Mouse (Mus musculus) heart, adult 2 months (tissue): ENCODE results near the gene A630076J17Rik. TPM values are rescaled to one million over a fixed set of nuclear protein-coding genes. Genes with fewer than 3 reads are reported as not detected.
A peak's percentile ranks its signal among the peaks of the same experiment; 100 is the strongest.

Experiments used
- DNase-seq, 2 experiments: peaks; one replicate each; pipeline ENCODE4 v3.0.0; 2021
- H3K27ac ChIP-seq: fragments of 200-600 bp; 2 replicates; pipeline ENCODE4 v1.8.1; 2022
- H3K27me3 ChIP-seq: fragments of 200-500 bp; 2 replicates; pipeline ENCODE4 v1.6.1; 2012; ENCODE audit warnings: mild to moderate bottlenecking, low read length, inconsistent platforms, mixed read lengths; ENCODE audit not compliant: control insufficient read depth, insufficient read depth
- H3K36me3 ChIP-seq: fragments of 200-500 bp; 2 replicates; pipeline ENCODE4 v1.6.1; 2012; ENCODE audit warnings: low read length, inconsistent platforms; ENCODE audit not compliant: control insufficient read depth, insufficient read depth
- H3K4me1 ChIP-seq: fragments of 200-500 bp; 2 replicates; pipeline ENCODE4 v1.6.1; 2011; ENCODE audit warnings: low read length; ENCODE audit not compliant: control insufficient read depth, insufficient read depth
- H3K4me3 ChIP-seq: fragments of 200-600 bp; 2 replicates; pipeline ENCODE4 v1.8.1; 2022
- H3K79me2 ChIP-seq: fragments of 200-500 bp; replicated peaks from 2 replicates; pipeline ENCODE4 v1.6.1; 2012; ENCODE audit warnings: mild to moderate bottlenecking, inconsistent platforms, low read length, moderate library complexity, mixed read lengths; ENCODE audit not compliant: control insufficient read depth, insufficient read depth
- H3K9ac ChIP-seq: fragments of 200-500 bp; 2 replicates; pipeline ENCODE4 v1.6.1; 2012; ENCODE audit warnings: low read depth, mild to moderate bottlenecking, control low read depth, inconsistent platforms, low read length, mixed read lengths
- CTCF ChIP-seq: fragments of 200-600 bp; IDR thresholded peaks from 2 replicates; pipeline ENCODE4 v1.8.1; 2022; ENCODE audit warnings: antibody characterized with exemption, mild to moderate bottlenecking, moderate library complexity
- EP300 ChIP-seq: fragments of 200-500 bp; IDR thresholded peaks from 2 replicates; pipeline ENCODE4 v1.6.1; 2011; ENCODE audit warnings: low read depth, low read length, control low read depth; ENCODE audit not compliant: insufficient read depth
- POLR2A ChIP-seq: fragments of 200-500 bp; IDR thresholded peaks from 2 replicates; pipeline ENCODE4 v1.6.1; 2011; ENCODE audit warnings: mild to moderate bottlenecking, low read depth, low read length, control low read depth; ENCODE audit not compliant: insufficient read depth
- WGBS: fragments of 180-500 bp; shearing (Covaris S2); methylation state at CpG from one replicate; pipeline ENCODE4 v1.1.7; 2018; 5-methylcytosine and 5-hydroxymethylcytosine counted together
- intact Hi-C: fragments of 180-260 bp; cut with DNase I; formaldehyde crosslinking; loops from one replicate; pipeline ENCODE4 v1.15.1; 2025
- polyA plus RNA-seq: library from polyadenylated mRNA; depleted of rRNA; stranded (reverse); fragments of >200 nt; gene quantifications from 2 replicates; pipeline ENCODE4 v1.2.3, GENCODE M21; 2012
- total RNA-seq, 2 experiments: library from RNA; stranded (reverse); gene quantifications; 2 replicates each; pipeline ENCODE4 v1.2.3; 2021

A630076J17Rik gene
- total and polyA plus RNA-seq, 3 experiments: 0.18 TPM; not detected in 2

GRCm38 (mm10) chr3:107233351-107233813 is 3.0 kb downstream of the A630076J17Rik start:
- WGBS: 5% methylated on average over 11 of the region's 11 CpGs
- TF ChIP-seq CTCF (peak; percentile 95), POLR2A (no peak; the same call in 1 of the 2 replicates), EP300 (peak; percentile 94)
- DNase-seq: peak; percentile 78 to 88
- Histone ChIP-seq H3K27ac (peak overlapping the region; percentile 67), H3K4me1 (peaks cover 15% of the 10 kb centered on the region), H3K79me2 (no peaks in the 10 kb centered on the region), H3K36me3 (no peaks in the 10 kb centered on the region), H3K9ac (no peak overlapping the region), H3K4me3 (no peak overlapping the region), H3K27me3 (no peaks in the 10 kb centered on the region)
- intact Hi-C loops: loop anchor here (1.0 to 5.0 kb wide), 4 partner anchors 27 to 233 kb away; no protein-coding TSS in a partner anchor

GRCm38 (mm10) chr3:107233945-107234344 is 3.5 kb downstream of the A630076J17Rik start:
- Histone ChIP-seq H3K4me1 (peaks cover 15% of the 10 kb centered on the region), H3K4me3 (no peak overlapping the region), H3K36me3 (no peaks in the 10 kb centered on the region), H3K27me3 (no peaks in the 10 kb centered on the region), H3K27ac (peak overlapping the region; percentile 67), H3K9ac (no peak overlapping the region), H3K79me2 (no peaks in the 10 kb centered on the region)
- 22% methylated on average over 2 of the region's 2 CpGs for WGBS
- intact Hi-C loops: loop anchor here (1.0 to 5.0 kb wide), 4 partner anchors 28 to 232 kb away; no protein-coding TSS in a partner anchor
- no peak for TF ChIP-seq EP300
- TF ChIP-seq CTCF: no peak
- TF ChIP-seq POLR2A: no peak
- DNase-seq: no peak

DNA sequence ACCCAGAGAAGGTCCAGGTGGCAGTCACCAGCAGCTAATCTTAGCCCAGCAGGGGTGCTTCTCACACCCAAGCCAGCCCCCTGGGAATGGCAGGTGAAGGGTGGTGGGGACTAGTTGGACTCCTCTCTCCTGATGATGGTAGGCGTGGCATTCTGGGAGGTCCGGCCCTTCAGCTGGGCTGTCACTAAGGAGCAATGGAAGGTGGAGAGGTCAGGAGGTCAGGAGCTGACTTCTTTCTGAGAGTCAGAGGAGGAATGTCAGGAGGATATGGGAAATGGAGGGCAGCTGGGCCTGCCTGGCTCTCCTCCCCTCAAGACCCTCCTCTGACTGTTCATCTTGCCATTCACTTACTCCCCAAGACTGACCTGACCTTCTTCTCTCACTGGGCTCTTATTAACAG is 7.6 kb downstream of the A630076J17Rik start:
- Histone ChIP-seq H3K9ac (no peak overlapping the region), H3K79me2 (no peaks in the 10 kb centered on the region), H3K36me3 (no peaks in the 10 kb centered on the region), H3K27me3 (no peaks in the 10 kb centered on the region), H3K27ac (no peak overlapping the region), H3K4me1 (peaks cover 8% of the 10 kb centered on the region), H3K4me3 (no peak overlapping the region)
- TF ChIP-seq EP300: no peak
- TF ChIP-seq CTCF: no peak
- TF ChIP-seq POLR2A: no peak
- intact Hi-C loops: no loop called here
- no peak for DNase-seq
- 88% methylated on average over 2 of the region's 2 CpGs for WGBS

DNA sequence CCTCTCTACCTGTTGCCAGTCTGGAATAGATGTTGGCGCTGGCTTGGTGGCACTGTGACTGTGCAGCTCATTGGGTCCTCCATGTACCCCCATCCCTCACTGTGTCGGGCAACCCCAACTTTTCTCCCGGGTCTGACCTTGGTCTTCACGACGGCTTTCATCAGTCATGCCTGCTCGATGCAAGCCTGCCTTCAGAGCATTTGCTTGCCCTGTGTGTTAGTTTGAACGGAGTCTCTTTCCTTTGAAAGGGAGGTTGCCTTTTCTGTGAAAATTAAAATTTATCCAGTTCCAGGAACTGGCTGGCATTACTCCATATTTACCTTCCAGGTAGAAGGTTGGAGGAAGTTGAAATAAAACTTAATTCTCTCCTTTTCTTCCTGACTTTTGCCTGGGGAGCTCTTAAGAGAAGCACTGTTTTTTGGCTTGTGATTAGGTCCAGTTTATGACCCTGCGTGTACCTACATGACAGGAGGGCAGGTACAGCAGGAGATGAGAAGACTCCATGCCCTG is 8.1 kb downstream of the A630076J17Rik start:
- WGBS: 91% methylated on average over 8 of the region's 8 CpGs
- Histone ChIP-seq H3K4me1 (peaks cover 6% of the 10 kb centered on the region), H3K4me3 (no peak overlapping the region), H3K79me2 (no peaks in the 10 kb centered on the region), H3K27me3 (no peaks in the 10 kb centered on the region), H3K27ac (no peak overlapping the region), H3K36me3 (no peaks in the 10 kb centered on the region), H3K9ac (no peak overlapping the region)
- DNase-seq: no peak
- intact Hi-C loops: no loop called here
- TF ChIP-seq EP300 (no peak), POLR2A (no peak), CTCF (no peak)

DNA sequence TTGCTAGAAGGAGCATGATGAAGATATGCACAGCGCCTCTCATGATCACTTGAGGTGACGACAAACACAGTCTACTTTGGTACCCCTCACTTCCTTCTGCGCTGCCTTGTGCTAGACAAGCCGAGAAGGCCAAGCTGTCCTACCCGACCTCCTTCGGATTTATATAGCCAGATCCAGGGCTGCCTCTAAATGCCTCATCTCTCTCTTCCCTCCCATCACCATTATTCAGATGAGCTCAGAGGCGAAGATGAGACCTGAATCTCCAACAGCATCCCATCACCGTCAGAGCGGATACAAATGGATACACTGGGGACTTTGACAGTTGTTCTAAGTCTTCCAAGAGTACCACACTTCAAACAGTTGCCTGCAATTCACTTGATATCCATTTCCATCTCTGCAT is 9.2 kb downstream of the A630076J17Rik start, which contains the start of gene Prok1:
TSS of gene Prok1 (minus strand) at position 101 of the 400 bp plus-strand sequence.
- no peak for TF ChIP-seq CTCF
- TF ChIP-seq POLR2A: no peak
- no peak for TF ChIP-seq EP300
- intact Hi-C loops: no loop called here

DNA sequence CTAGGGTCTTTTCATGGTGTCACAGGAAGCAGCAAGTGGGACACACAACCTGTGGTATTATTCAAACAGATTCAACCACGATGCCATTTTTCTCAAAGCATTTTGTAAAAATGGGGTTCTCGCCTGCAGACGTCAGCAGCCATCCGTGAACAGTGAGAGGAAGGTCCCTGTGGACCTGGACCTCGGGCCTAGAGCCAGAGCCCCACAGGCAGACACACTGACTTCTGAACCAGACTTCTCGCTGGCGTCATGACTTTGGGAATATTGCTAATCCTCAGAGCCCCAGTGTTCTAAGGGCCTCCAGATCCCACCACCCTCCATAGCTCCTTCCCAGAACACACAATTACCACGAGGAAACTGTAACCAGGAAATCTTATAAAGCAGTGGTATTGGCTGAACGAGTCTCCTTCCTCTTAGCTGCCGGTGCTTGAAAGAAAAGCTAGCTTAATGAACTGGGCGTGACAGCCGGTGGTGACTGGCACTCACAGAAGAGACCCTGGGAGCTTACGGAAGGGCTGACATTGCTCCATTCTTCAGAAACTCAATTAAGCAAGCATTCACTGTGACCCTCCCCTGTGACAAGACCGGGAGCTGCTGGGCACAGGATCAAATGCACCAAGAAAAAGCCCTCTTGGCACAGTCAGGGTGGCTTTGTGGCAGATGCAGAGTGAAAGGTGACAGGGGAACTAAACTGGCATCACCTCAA is 11.1 kb downstream of the A630076J17Rik start:
- no peaks in the 10 kb centered on the region for H3K36me3 ChIP-seq
- H3K79me2 ChIP-seq: no peaks in the 10 kb centered on the region
- H3K4me1 ChIP-seq: peaks cover 3% of the 10 kb centered on the region; the same call in 1 of the 2 replicates
- no peak for TF ChIP-seq CTCF
- TF ChIP-seq POLR2A: no peak
- no peak for TF ChIP-seq EP300
- H3K4me3 ChIP-seq: no peak overlapping the region
- 0 out of 2 replicates have a peak overlapping the region, but pooled peaks have one; percentile 8 for H3K9ac ChIP-seq
- no peaks in the 10 kb centered on the region for H3K27me3 ChIP-seq
- 29% methylated on average over 14 of the region's 14 CpGs for WGBS
- no peak overlapping the region; the same call in 1 of the 2 replicates for H3K27ac ChIP-seq
- intact Hi-C loops: no loop called here
- no peak for DNase-seq

More for the DNA sequence above, 9.2 kb downstream of the A630076J17Rik start, which contains the start of gene Prok1:
- H3K27ac ChIP-seq: no peak within 1 kb of the TSS
- no peak for DNase-seq
- no peak within 1 kb of the TSS for H3K9ac ChIP-seq
- no peaks in the 10 kb centered on the region for H3K79me2 ChIP-seq
- no peaks in the 10 kb centered on the region for H3K36me3 ChIP-seq
- H3K4me1 ChIP-seq: peaks cover 6% of the 10 kb centered on the region
- no peaks in the 10 kb centered on the region for H3K27me3 ChIP-seq
- no peak within 1 kb of the TSS for H3K4me3 ChIP-seq
- 94% methylated on average over 9 of the region's 9 CpGs for WGBS
